Mouse (Mus musculus) lung, embryonic 15.5 days (tissue): Measurements from ENCODE around the gene Kcnc1. TPM values are rescaled to one million over a fixed set of nuclear protein-coding genes. Genes with fewer than 3 reads are reported as not detected.
A peak's percentile ranks its signal among the peaks of the same experiment; 100 is the strongest.

ENCODE experiments used
- ATAC-seq: fragments of 200-750 bp; cut with Nextera tagmentation; 2 replicates; pipeline ENCODE4 v1.8.0; 2017; ENCODE audit warnings: moderate number of reproducible peaks, borderline replicate concordance; ENCODE audit not compliant: low FRiP score, low TSS enrichment; ENCODE audit errors: extremely low read depth
- H3K27ac ChIP-seq: fragments of 300-500 bp; sonication (generic); 2 replicates; pipeline ENCODE4 v1.5.1; 2015; ENCODE audit warnings: moderate library complexity, mild to moderate bottlenecking, inconsistent platforms
- H3K27me3 ChIP-seq: fragments of 300-500 bp; sonication (generic); 2 replicates; pipeline ENCODE4 v1.6.1; 2015; ENCODE audit warnings: inconsistent platforms
- H3K36me3 ChIP-seq: fragments of 300-500 bp; sonication (generic); 2 replicates; pipeline ENCODE4 v1.6.1; 2015; ENCODE audit warnings: inconsistent platforms
- H3K4me1 ChIP-seq: fragments of 300-500 bp; sonication (generic); 2 replicates; pipeline ENCODE4 v1.6.1; 2015; ENCODE audit warnings: inconsistent platforms
- H3K4me2 ChIP-seq: fragments of 300-500 bp; sonication (generic); 2 replicates; pipeline ENCODE4 v1.6.1; 2015; ENCODE audit warnings: inconsistent platforms, mild to moderate bottlenecking, moderate library complexity
- H3K4me3 ChIP-seq: fragments of 300-500 bp; sonication (generic); 2 replicates; pipeline ENCODE4 v1.5.1; 2015; ENCODE audit warnings: mild to moderate bottlenecking, inconsistent platforms
- H3K9ac ChIP-seq: fragments of 300-500 bp; sonication (generic); 2 replicates; pipeline ENCODE4 v1.6.1; 2015; ENCODE audit warnings: inconsistent platforms
- H3K9me3 ChIP-seq: fragments of 300-500 bp; sonication (generic); 2 replicates; pipeline ENCODE4 v1.6.1; 2016; ENCODE audit warnings: inconsistent platforms
- WGBS: fragments of 180-500 bp; shearing (Covaris S2); methylation state at CpG from one replicate; pipeline ENCODE4 v1.1.7; 2015; 5-methylcytosine and 5-hydroxymethylcytosine counted together
- polyA plus RNA-seq: library from polyadenylated mRNA; unstranded; fragments of >200 nt; fragmentation: Nextera tagmentation; extraction: Ambion mirVana; gene quantifications from 2 replicates; pipeline ENCODE4 v1.2.1, GENCODE M21; 2015

Gene Kcnc1
- polyA plus RNA-seq, 1 experiment from 2014 or later: 0.37 TPM

DNA sequence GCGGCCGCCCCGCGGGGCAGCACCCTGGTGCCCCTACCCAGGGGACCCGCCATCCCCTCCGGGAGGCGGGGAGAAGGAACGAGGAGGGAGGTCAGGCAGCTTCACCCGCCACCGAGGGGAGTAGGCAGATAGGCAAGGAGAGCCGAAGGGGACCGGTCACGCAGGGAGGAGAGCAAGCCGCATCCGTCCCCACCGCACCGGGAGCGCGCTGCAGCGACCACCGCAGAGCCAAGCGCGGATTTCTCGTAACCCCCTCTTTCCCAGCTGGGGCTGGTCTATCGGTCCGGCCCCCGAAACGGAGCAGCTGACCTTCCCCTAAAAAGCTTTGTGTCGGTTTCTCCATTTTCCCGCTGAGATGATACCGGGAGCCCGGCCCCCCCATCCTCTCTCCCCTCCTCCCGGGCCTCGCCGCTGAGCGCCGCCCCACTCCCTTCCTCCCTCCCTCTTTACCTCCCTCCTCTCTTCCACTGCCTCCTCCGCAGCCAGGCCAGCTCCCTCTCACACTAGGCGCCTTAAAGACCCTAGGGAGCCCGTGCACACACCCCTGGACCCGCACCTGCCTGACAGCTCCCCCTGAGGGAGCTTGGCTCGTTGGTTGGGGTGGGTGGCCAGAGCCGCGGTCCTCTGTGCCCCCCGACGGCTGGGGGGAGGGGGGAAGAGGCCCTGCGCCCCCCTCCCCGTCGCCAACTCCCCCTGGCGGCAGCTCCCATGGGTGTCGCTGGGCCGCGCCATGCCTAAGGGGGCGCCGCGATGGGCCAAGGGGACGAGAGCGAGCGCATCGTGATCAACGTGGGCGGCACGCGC is 833 bp downstream of the Kcnc1 start:
- H3K4me1 ChIP-seq: peaks cover 15% of the 10 kb centered on the region
- H3K4me2 ChIP-seq: peak overlapping the region; percentile 88
- H3K9ac ChIP-seq: no peak overlapping the region
- H3K27me3 ChIP-seq: peaks cover 74% of the 10 kb centered on the region
- no peaks in the 10 kb centered on the region for H3K9me3 ChIP-seq
- peak overlapping the region; percentile 46 for H3K4me3 ChIP-seq
- WGBS: 2% methylated on average over 58 of the region's 64 CpGs
- H3K36me3 ChIP-seq: no peaks in the 10 kb centered on the region
- ATAC-seq: peak; percentile 12; the same call in 1 of the 2 replicates
- no peak overlapping the region for H3K27ac ChIP-seq

DNA sequence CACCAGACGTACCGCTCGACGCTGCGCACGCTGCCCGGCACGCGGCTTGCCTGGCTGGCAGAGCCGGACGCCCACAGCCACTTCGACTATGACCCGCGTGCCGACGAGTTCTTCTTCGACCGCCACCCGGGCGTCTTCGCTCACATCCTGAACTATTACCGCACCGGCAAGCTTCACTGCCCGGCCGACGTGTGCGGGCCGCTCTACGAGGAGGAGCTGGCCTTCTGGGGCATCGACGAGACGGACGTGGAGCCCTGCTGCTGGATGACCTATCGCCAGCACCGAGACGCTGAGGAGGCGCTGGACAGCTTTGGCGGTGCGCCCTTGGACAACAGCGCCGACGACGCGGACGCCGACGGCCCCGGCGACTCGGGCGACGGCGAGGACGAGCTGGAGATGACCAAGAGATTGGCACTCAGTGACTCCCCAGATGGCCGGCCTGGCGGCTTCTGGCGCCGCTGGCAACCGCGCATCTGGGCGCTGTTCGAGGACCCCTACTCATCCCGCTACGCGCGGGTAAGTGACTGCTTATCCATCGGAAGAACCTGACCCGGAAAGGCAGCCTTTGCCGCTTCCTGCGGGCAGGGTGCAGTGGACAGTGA is 1.5 kb downstream of the Kcnc1 start:
- peak overlapping the region; percentile 46 for H3K4me3 ChIP-seq
- WGBS: 10% methylated on average over 70 of the region's 70 CpGs
- H3K4me2 ChIP-seq: peak overlapping the region; percentile 88
- no peaks in the 10 kb centered on the region for H3K9me3 ChIP-seq
- ATAC-seq: no peak
- no peak overlapping the region for H3K27ac ChIP-seq
- H3K36me3 ChIP-seq: no peaks in the 10 kb centered on the region
- H3K9ac ChIP-seq: no peak overlapping the region
- H3K27me3 ChIP-seq: peaks cover 73% of the 10 kb centered on the region
- H3K4me1 ChIP-seq: peaks cover 15% of the 10 kb centered on the region

DNA sequence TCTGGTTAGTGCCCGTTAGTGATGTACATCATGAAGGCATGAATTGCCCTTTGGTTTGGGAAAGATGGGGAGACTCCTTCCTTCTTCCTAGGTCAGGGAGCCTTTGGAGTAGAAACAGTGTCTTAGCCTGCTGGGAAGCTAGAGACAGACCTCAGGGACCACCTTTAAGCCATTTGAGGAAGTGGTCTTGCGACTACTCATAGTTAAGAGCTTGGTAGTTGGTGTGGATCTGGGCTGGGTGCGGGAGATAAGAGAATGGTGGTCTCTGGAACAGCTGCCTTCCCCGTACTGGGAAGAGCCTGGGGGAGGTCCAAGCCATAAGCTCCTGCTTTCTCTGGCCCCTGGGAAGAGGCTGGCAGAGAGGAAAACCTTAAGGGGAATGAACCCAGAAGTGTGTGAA is 2.3 kb downstream of the Kcnc1 start:
- 59% methylated on average over 4 of the region's 4 CpGs for WGBS
- Histone ChIP-seq H3K27me3 (peaks cover 68% of the 10 kb centered on the region), H3K27ac (no peak overlapping the region), H3K4me3 (no peak overlapping the region), H3K4me1 (peaks cover 13% of the 10 kb centered on the region), H3K36me3 (no peaks in the 10 kb centered on the region), H3K4me2 (no peak overlapping the region), H3K9me3 (no peaks in the 10 kb centered on the region), H3K9ac (no peak overlapping the region)
- no peak for ATAC-seq

DNA sequence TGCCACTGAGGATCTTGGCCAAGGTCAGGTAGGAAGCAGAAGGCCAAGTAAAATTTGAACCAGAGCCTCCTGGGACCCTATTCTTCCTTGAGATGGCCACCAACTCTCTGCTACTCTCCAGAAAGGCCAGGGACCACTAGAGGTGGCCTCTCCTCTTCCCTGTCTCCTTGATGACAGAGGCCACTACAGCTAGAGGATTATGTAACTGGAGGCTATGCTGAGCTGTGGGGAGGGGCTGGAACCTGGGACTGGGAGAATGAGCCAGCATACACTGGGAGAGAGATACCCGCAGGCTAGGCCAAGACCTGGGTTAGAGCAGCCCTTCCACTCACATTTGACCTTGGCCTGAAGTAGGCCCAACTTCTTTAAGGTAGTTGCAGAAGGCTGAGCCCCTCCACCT is 3.4 kb downstream of the Kcnc1 start:
- Histone ChIP-seq H3K4me2 (no peak overlapping the region), H3K27ac (no peak overlapping the region), H3K9me3 (no peaks in the 10 kb centered on the region), H3K36me3 (no peaks in the 10 kb centered on the region), H3K9ac (no peak overlapping the region), H3K4me3 (no peak overlapping the region), H3K27me3 (peaks cover 58% of the 10 kb centered on the region), H3K4me1 (peaks cover 13% of the 10 kb centered on the region)
- WGBS: 86% methylated on average over 1 of the region's 1 CpGs
- ATAC-seq: no peak

DNA sequence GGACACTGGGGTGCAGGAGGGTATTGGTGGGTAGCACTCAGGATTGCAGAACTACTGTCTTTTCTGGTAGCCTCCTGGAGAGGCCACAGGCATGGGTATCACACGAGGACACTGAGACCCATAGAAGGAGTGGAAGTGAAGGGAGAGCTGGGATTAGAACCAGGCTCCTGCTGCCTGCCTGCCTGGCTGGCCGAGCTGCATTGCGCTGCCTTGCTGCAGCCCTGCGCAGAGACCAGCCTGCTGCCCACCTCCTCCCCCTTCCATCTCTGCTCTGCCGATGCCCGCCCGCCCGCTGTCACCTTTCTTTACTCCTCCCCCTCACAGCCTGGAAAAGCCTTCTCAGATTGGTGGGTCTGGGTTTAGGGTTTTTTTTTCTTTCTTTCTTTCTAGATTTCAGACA is 4.0 kb downstream of the Kcnc1 start:
- Histone ChIP-seq H3K4me1 (peaks cover 13% of the 10 kb centered on the region), H3K9me3 (no peaks in the 10 kb centered on the region), H3K4me2 (no peak overlapping the region), H3K27ac (no peak overlapping the region), H3K9ac (no peak overlapping the region), H3K27me3 (peaks cover 51% of the 10 kb centered on the region), H3K36me3 (no peaks in the 10 kb centered on the region), H3K4me3 (no peak overlapping the region)
- ATAC-seq: no peak
- 39% methylated on average over 8 of the region's 8 CpGs for WGBS

DNA sequence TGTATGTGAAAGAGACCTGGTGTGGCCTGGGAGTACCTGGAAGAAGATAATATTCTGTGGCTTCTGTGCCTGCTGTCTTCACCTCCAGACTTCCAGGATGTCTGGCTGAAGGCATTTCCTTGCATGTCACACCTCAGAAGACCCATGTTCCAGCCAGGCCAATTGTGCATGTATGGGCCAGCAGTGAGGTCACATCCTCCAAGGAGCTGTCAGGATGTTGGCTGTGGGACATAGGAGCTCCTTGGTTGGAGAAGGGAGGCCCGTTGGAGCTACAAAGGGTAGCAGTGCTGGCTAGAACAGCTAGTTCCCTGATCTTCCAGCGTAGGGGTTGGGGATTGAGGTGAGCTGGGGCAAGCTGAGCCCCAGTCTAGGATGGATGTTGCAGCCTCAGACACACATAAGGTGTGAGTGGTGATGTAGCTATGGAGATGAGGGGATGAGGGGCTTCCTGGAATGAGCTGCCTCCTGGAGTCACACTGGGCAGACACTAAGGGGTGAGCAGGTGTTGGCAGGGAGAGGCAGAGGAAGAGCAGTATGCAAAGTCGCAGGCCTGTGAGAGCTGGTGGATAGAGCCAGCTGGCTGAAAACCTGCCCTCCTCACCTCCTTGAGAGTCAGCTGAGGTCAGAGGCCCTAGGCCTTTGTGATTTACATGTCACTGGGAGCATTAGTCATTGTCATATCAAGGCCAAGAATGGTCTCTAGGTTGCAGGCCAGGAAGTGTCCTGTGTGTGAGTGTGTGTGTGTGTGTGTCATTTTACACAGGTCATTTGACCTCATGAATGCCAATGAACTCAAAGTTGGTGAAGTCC is 5.3 kb downstream of the Kcnc1 start:
- Histone ChIP-seq H3K9me3 (no peaks in the 10 kb centered on the region), H3K4me3 (no peak overlapping the region), H3K9ac (no peak overlapping the region), H3K4me1 (peaks cover 6% of the 10 kb centered on the region; the same call in 1 of the 2 replicates), H3K27ac (no peak overlapping the region), H3K36me3 (no peaks in the 10 kb centered on the region), H3K27me3 (peaks cover 39% of the 10 kb centered on the region), H3K4me2 (no peak overlapping the region)
- WGBS: 56% methylated on average over 3 of the region's 3 CpGs
- ATAC-seq: no peak

DNA sequence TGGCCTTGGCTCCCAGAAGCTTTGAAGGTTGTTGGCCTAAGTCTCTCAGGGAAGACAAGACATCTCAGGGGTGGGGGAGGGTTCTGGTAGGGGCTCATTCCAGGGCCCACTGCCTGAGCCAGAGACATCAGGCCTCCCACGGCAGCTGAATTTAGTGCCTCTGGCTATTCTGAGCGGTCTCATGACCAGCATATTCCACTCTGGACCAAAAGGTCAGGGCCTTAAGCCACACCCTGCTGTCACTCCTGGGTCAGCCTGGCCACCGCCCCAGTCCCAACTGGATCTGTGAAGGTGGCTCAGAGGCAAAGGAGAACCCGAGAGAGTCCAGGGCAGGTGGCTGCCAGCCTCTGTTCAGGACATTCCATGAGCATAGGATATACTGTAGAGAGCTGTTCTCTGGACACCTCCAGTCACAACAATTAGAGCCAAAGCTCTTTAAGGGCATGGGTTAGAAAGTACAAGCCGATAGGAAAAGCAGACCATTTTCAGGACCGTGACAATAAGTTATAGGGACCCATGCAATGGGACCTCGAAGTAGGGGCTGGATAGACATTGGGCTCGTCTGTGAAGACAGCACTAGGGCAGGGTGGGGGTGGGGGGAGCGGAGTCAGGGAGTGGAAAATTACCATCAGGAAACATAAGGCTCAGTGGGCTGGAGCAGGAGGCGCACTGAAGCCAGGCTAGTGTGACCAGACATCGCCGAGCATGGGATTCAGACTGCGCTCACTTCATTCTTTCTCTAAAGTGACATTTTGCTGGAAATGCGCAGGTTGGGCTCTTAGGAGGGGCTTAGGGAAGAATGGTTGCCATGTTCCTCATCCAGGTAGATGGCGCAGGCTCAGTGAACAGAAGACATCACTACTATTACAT is 7.6 kb downstream of the Kcnc1 start:
- no peaks in the 10 kb centered on the region for H3K4me1 ChIP-seq
- no peak overlapping the region for H3K9ac ChIP-seq
- no peaks in the 10 kb centered on the region for H3K36me3 ChIP-seq
- H3K9me3 ChIP-seq: no peaks in the 10 kb centered on the region
- 78% methylated on average over 15 of the region's 15 CpGs for WGBS
- no peak overlapping the region for H3K4me3 ChIP-seq
- H3K27me3 ChIP-seq: peaks cover 16% of the 10 kb centered on the region
- no peak for ATAC-seq
- H3K27ac ChIP-seq: no peak overlapping the region
- H3K4me2 ChIP-seq: no peak overlapping the region

DNA sequence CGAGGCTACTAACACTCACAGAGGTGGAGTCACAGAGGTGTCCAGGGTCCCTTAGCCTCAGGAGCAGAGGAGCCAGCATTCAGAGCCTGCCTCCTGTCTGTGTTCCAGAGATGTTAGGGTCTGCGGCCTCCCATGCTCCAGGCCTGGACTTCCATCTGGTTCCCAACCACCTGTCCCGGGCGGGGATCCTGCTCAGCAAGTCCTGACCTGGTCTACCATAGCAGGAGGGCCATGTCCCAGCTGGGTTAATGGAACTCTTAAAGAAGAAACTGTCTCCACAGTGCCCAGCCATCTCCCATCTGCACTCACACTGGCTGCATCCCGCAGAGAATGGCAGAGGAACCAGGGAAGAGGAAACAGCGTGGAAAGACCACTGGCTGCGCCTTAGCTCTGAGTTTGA is 8.5 kb downstream of the Kcnc1 start:
- Histone ChIP-seq H3K4me1 (no peaks in the 10 kb centered on the region), H3K4me2 (no peak overlapping the region), H3K27me3 (peaks cover 7% of the 10 kb centered on the region), H3K4me3 (no peak overlapping the region), H3K27ac (no peak overlapping the region), H3K9ac (no peak overlapping the region), H3K36me3 (no peaks in the 10 kb centered on the region), H3K9me3 (no peaks in the 10 kb centered on the region)
- ATAC-seq: no peak
- WGBS: 83% methylated on average over 7 of the region's 7 CpGs

DNA sequence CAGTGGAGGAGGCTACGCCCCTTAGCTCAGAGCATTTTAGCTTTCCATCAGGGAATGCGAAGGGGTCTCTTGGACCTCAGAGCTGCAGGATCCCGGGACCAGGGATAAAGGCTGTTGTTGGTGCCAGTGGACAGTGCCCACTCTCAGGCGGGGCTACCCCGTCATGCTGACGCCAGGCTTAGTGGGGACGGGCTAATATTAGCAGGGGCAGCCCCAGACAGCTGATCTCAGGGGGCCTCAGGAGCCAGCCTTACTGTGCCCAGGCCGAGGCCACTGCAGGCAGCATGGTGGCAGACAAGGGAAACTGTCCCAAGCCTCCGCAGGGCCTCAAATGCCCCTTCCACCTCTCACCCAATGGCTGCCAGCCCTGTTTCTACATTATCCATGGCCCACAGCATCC is 12.3 kb downstream of the Kcnc1 start:
- H3K36me3 ChIP-seq: no peaks in the 10 kb centered on the region
- no peaks in the 10 kb centered on the region for H3K9me3 ChIP-seq
- no peak overlapping the region for H3K4me2 ChIP-seq
- 80% methylated on average over 9 of the region's 9 CpGs for WGBS
- H3K27ac ChIP-seq: no peak overlapping the region
- no peak overlapping the region for H3K4me3 ChIP-seq
- H3K9ac ChIP-seq: no peak overlapping the region
- H3K27me3 ChIP-seq: no peaks in the 10 kb centered on the region
- no peak for ATAC-seq
- no peaks in the 10 kb centered on the region for H3K4me1 ChIP-seq

- WGBS: 40% methylated on average over 12 of the region's 12 CpGs
- H3K9ac ChIP-seq: no peak overlapping the region
- H3K27me3 ChIP-seq: no peaks in the 10 kb centered on the region
- H3K9me3 ChIP-seq: no peaks in the 10 kb centered on the region
- no peak overlapping the region for H3K4me2 ChIP-seq
- H3K4me1 ChIP-seq: no peaks in the 10 kb centered on the region
- no peak overlapping the region for H3K4me3 ChIP-seq
- H3K27ac ChIP-seq: no peak overlapping the region
- ATAC-seq: no peak
- no peaks in the 10 kb centered on the region for H3K36me3 ChIP-seq
These were observed 13.0 kb downstream of the Kcnc1 start for GRCm38 (mm10) chr7:46409204-46409789.

GRCm38 (mm10) chr7:46410727-46411126 is 14.4 kb downstream of the Kcnc1 start:
- Histone ChIP-seq H3K36me3 (no peaks in the 10 kb centered on the region), H3K9me3 (no peaks in the 10 kb centered on the region), H3K4me1 (no peaks in the 10 kb centered on the region), H3K9ac (no peak overlapping the region), H3K4me3 (no peak overlapping the region), H3K4me2 (no peak overlapping the region), H3K27ac (no peak overlapping the region), H3K27me3 (no peaks in the 10 kb centered on the region)
- WGBS: 68% methylated on average over 6 of the region's 6 CpGs
- ATAC-seq: no peak
